8 mouse cellular contexts compared by ENCODE assay signal in the genomic region with DNA sequence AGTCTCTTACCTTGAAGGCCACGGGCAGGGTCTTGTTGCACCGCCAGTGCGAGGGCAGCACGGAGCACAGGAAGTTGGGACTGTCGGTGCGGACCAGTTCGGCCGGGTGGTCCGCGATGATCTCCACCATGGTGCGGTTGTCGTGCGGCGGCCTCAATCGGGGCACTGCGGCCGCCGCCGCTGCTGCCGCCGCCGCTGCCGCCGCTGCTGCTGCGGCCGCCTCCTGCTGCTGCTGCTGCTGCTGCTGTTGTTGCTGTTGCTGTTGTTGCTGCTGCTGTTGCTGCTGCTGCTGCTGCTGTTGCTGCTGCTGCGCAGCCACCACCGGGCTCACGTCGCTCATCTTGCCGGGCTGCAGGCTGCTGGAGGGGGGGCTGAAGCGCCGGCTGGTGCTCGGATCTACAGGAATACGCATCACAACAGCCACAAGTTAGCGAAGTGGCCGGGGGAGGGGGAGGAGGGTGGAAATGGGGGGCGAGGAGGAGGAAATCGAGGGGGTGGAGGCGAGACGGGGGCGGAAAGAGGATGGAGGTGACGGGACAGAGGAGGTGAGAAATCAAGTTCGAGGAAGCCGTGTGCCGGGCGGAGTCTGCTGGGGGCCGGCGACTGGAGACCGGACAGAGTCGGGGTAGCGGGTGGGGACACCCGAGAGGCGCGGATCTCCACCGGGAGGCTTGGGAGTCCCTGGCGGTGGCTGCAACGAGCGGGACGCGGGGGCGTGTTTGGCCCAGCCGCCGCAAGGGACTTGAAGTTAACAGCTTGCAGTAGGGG. TPM values are rescaled to one million over a fixed set of nuclear protein-coding genes. Genes with fewer than 3 reads are reported as not detected.
DNase-seq lines count a peak whose midpoint lies in the region; ATAC-seq lines count a peak whose summit lies in the region.

No protein-coding gene starts in this region.

- H3K27me3 ChIP-seq in embryonic facial prominence, embryonic 12.5 days = peaks cover 36% of the 10 kb centered on the region
- peaks cover 68% of the 10 kb centered on the region for H3K27me3 ChIP-seq in heart, embryonic 15.5 days

- H3K4me1 ChIP-seq in embryonic facial prominence, embryonic 12.5 days = 0 out of 2 replicates have a peak, but pooled peaks cover 15% of the 10 kb centered on the region
- H3K4me1 ChIP-seq in heart, embryonic 15.5 days (replicated peaks) = peaks cover 37% of the 10 kb centered on the region

- peak overlapping the region; percentile 91 for H3K27ac ChIP-seq in embryonic facial prominence, embryonic 12.5 days
- H3K27ac ChIP-seq in heart, embryonic 15.5 days = no peak overlapping the region

- peak overlapping the region; percentile 91 for H3K9ac ChIP-seq in embryonic facial prominence, embryonic 12.5 days
- H3K9ac ChIP-seq in heart, embryonic 15.5 days = peak overlapping the region; percentile 61

- H3K4me2 ChIP-seq in embryonic facial prominence, embryonic 12.5 days (replicated peaks) = peak overlapping the region; percentile 76
- H3K4me2 ChIP-seq in heart, embryonic 15.5 days = peak overlapping the region; percentile 98

- peak; percentile 10; the same call in 1 of the 2 replicates for ATAC-seq in embryonic facial prominence, embryonic 12.5 days (ENCODE audit: insufficient number of reproducible peaks, insufficient read depth, low FRiP score, low TSS enrichment)
- peak; percentile 29 for ATAC-seq in heart, embryonic 15.5 days (replicated peaks; ENCODE audit: insufficient number of reproducible peaks, insufficient read depth, low FRiP score, low read depth)

- WGBS in embryonic facial prominence, embryonic 12.5 days = under 1% methylated on average over 50 of the region's 64 CpGs
- WGBS in heart, embryonic 15.5 days = under 1% methylated on average over 63 of the region's 64 CpGs

- peak overlapping the region; percentile 68 for H3K4me3 ChIP-seq in embryonic facial prominence, embryonic 12.5 days
- H3K4me3 ChIP-seq in heart, embryonic 15.5 days = peak overlapping the region; percentile 72

- no peaks in the 10 kb centered on the region for H3K36me3 ChIP-seq in embryonic facial prominence, embryonic 12.5 days
- H3K36me3 ChIP-seq in heart, embryonic 15.5 days = no peaks in the 10 kb centered on the region

- H3K9me3 ChIP-seq in embryonic facial prominence, embryonic 12.5 days = no peaks in the 10 kb centered on the region
- no peaks in the 10 kb centered on the region for H3K9me3 ChIP-seq in heart, embryonic 15.5 days (replicated peaks)

- DNase-seq in 3T3-L1 (ENCODE audit: low read depth, low spot score) = peak; percentile 60
- peak; percentile 28 to 37 for DNase-seq in CD8-positive naive resting alpha-beta T cell, adult 2 months (ENCODE audit: low read depth in 2 of 2, low spot score in 2 of 2)
- DNase-seq in kidney, postnatal 36 days = peak; percentile 26 to 55
- DNase-seq in lung, postnatal 25 days (ENCODE audit: low spot score) = peak; percentile 16
- DNase-seq in retina, embryonic 14.5 days (ENCODE audit: low spot score) = peak; percentile 46
- DNase-seq in yolk sac, embryonic 10.5 days (ENCODE audit: low spot score) = no peak

RNA-seq across cellular contexts. Expression of gene Supt3, which starts 41.5 kb away (rescaled TPM):
- polyA plus RNA-seq in embryonic facial prominence, embryonic 12.5 days (2016; fragmentation: Nextera tagmentation; extraction: Ambion mirVana) = 27.6 and 27.8 TPM in 2 replicates
- polyA plus RNA-seq in heart, embryonic 15.5 days (2015; fragmentation: Nextera tagmentation; extraction: Ambion mirVana) = 20.7 and 21.1 TPM in 2 replicates
